Mouse (Mus musculus): Measurements from ENCODE around the gene Atxn7l1.

- no peak for TF ChIP-seq CTCF (IDR thresholded peaks at IDR 0.05; ENCODE audit: control insufficient read depth, insufficient read depth, insufficient replicate concordance, low read depth, low read length)
- TF ChIP-seq POLR2A (IDR thresholded peaks at IDR 0.05; ENCODE audit: control insufficient read depth, low read depth, low read length): no peak
Observed at GRCm38 (mm10) chr12:33106438-33107167, 40.9 kb upstream of the Atxn7l1 start.
